Mouse (Mus musculus) limb, embryonic 11.5 days (tissue): ENCODE measurements at regions not wholly inside any gene's neighbourhood (a gene's known extent, or its start where the extent isn't known, plus 50 kb on each side); places are given as distances from the start of the nearest gene placed in this dataset.

Experiments
- ATAC-seq: fragments of 200-750 bp; cut with Nextera tagmentation; 2 replicates; pipeline ENCODE4 v1.8.0; 2017; ENCODE audit warnings: low read depth; ENCODE audit not compliant: insufficient number of reproducible peaks, low FRiP score, low TSS enrichment
- DNase-seq: peaks from one replicate; pipeline ENCODE4 v3.0.0-alpha.2; 2015; ENCODE audit warnings: low spot score
- H3K27ac ChIP-seq: fragments of 300-500 bp; sonication (generic); replicated peaks from 2 replicates; pipeline ENCODE4 v1.5.1; 2014; ENCODE audit warnings: low read depth, mild to moderate bottlenecking, low read length
- H3K27me3 ChIP-seq: fragments of 300-500 bp; sonication (generic); 2 replicates; pipeline ENCODE4 v1.6.1; 2014; ENCODE audit warnings: mild to moderate bottlenecking, low read length, mixed read lengths; ENCODE audit not compliant: control insufficient read depth, insufficient read depth
- H3K36me3 ChIP-seq: fragments of 300-500 bp; sonication (generic); 2 replicates; pipeline ENCODE4 v1.6.1; 2014; ENCODE audit warnings: mild to moderate bottlenecking, low read length, moderate library complexity, mixed read lengths; ENCODE audit not compliant: control insufficient read depth, insufficient read depth
- H3K4me1 ChIP-seq: fragments of 300-500 bp; sonication (generic); 2 replicates; pipeline ENCODE4 v1.6.1; 2014; ENCODE audit warnings: low read length, mixed read lengths; ENCODE audit not compliant: control insufficient read depth, insufficient read depth
- H3K4me2 ChIP-seq: fragments of 300-500 bp; sonication (generic); 2 replicates; pipeline ENCODE4 v1.6.1; 2014; ENCODE audit warnings: low read depth, mild to moderate bottlenecking, moderate library complexity; ENCODE audit not compliant: severe bottlenecking
- H3K4me3 ChIP-seq: fragments of 300-500 bp; sonication (generic); 2 replicates; pipeline ENCODE4 v1.5.1; 2014; ENCODE audit warnings: low read depth, low read length
- H3K9ac ChIP-seq: fragments of 300-500 bp; sonication (generic); 2 replicates; pipeline ENCODE4 v1.6.1; 2014; ENCODE audit warnings: mild to moderate bottlenecking, low read length
- H3K9me3 ChIP-seq: fragments of 300-500 bp; sonication (generic); 2 replicates; pipeline ENCODE4 v1.6.1; 2016; ENCODE audit warnings: low read length; ENCODE audit not compliant: control insufficient read depth
- WGBS: fragments of 180-500 bp; shearing (Covaris S2); extraction: QIAGEN DNeasy Blood & Tissue Kit; methylation state at CpG from one replicate; pipeline ENCODE4 v1.1.7; 2014; 5-methylcytosine and 5-hydroxymethylcytosine counted together

DNA sequence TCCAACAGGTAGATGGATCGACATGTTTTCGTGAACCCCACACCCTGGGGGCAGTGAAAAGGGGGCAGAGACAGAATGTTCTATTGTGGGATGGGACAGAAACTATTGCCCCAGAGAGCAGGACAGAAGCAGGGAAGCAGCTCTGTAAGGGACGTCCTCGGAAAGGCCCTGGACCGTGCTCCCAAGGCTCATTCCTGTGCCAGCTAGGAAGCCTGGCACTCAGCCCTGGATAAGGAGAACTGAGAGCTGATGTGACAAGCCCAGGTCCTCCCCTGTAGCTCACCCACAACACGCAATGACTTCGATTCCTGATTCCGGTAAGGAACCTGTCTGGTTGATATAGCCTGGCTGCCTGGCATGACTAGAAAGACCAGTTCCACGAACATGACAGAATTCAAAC is 95.7 kb upstream of the Tmem150c start:
- Histone ChIP-seq H3K4me3 (no peak overlapping the region), H3K4me1 (no peaks in the 10 kb centered on the region), H3K4me2 (no peak overlapping the region), H3K27me3 (no peaks in the 10 kb centered on the region), H3K9me3 (no peaks in the 10 kb centered on the region), H3K27ac (no peak overlapping the region), H3K9ac (no peak overlapping the region), H3K36me3 (no peaks in the 10 kb centered on the region)
- ATAC-seq (no peak), DNase-seq (no peak)
- WGBS, result 93% methylated on average over 9 of the region's 9 CpGs

DNA sequence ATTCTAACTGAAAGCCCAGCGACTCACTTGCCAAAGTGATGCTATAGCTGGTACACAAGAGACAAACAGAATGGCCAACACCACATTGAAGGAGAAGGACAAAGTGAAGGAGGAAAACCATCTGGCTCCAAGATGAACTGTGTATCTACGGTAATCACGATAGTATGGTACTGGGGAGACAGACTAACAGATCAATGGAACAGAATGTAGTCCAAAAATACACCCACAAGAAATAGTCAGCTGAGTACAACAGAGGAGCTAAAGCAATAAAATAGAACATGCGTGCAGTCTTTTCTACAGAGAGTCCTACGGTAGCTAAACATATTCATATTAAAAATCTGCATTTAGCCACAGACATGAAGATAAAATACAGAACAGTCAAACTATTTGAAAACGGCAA is 92.4 kb upstream of the Tmem150c start:
- no peak overlapping the region for H3K27ac ChIP-seq
- ATAC-seq, result no peak
- H3K9me3 ChIP-seq, result no peaks in the 10 kb centered on the region
- no peaks in the 10 kb centered on the region for H3K4me1 ChIP-seq
- H3K9ac ChIP-seq, result no peak overlapping the region
- H3K4me3 ChIP-seq, result no peak overlapping the region
- H3K27me3 ChIP-seq, result no peaks in the 10 kb centered on the region
- 94% methylated on average over 6 of the region's 6 CpGs for WGBS
- no peaks in the 10 kb centered on the region for H3K36me3 ChIP-seq
- DNase-seq, result no peak
- H3K4me2 ChIP-seq, result no peak overlapping the region

DNA sequence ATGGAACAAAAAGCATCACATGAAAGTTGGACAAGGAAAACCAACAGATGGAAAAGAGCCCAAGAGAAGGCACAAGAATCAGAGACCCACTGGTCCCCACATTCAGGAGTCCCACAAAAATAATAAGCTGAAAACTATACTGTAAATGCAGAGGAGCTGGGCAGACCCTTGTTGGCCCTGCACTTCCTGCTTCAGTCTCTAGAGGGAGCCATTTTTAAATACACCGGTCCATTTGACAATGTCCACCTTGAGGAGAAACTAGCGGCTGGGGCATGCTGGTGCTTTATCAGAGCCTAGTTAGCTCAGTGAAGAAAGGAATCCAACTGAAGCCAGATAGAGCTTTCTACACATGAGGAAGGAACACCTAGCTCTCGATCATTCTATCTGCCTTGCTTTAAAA is 90.1 kb upstream of the Tmem150c start:
- H3K36me3 ChIP-seq, result no peaks in the 10 kb centered on the region
- DNase-seq (peak; percentile 45), ATAC-seq (no peak)
- no peak overlapping the region for H3K4me3 ChIP-seq
- H3K4me2 ChIP-seq, result no peak overlapping the region
- 57% methylated on average over 3 of the region's 3 CpGs for WGBS
- H3K9ac ChIP-seq, result no peak overlapping the region
- H3K27me3 ChIP-seq, result no peaks in the 10 kb centered on the region
- H3K9me3 ChIP-seq, result no peaks in the 10 kb centered on the region
- H3K4me1 ChIP-seq, result no peaks in the 10 kb centered on the region
- no peak overlapping the region for H3K27ac ChIP-seq

DNA sequence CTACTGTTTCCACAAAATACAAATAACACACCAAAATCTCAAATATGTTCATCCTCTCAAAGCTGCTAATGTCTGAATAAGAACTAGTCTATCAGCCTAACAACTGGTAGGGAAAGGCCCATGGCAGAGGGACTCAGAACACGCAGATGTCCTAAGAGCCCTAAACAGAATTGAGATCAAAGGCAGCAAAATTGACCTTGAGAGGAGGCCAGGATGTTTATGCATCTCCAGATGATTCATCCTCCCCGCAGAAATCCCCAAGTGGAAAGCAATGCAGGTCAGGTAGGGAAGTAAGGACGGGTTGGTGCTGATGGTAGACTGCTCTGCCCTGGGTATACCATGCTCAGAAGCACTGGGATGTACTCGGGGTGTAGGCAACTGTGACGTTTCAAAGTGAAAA is 89.0 kb upstream of the Tmem150c start:
- Histone ChIP-seq H3K36me3 (no peaks in the 10 kb centered on the region), H3K9ac (no peak overlapping the region), H3K27me3 (no peaks in the 10 kb centered on the region), H3K27ac (no peak overlapping the region), H3K9me3 (no peaks in the 10 kb centered on the region), H3K4me3 (no peak overlapping the region), H3K4me2 (no peak overlapping the region), H3K4me1 (no peaks in the 10 kb centered on the region)
- 80% methylated on average over 5 of the region's 5 CpGs for WGBS
- DNase-seq (no peak), ATAC-seq (no peak)

DNA sequence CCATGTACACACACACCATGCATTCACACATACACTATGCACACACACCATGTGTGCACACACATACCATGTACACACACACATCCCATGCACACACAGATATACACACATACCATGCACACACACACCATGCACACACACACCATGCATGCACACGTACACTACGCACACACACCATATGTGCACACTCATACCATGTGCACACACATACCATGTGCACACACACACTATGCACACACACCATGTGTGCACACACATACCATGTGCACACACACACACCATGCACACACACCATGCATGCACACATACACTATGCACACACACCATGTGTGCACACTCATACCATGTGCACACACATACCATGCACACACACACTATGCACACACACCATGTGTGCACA is 87.1 kb upstream of the Tmem150c start:
- DNase-seq, result no peak
- ATAC-seq, result no peak
- WGBS, result 100% methylated on average over 2 of the region's 2 CpGs
- H3K9ac ChIP-seq, result no peak overlapping the region
- H3K4me3 ChIP-seq, result no peak overlapping the region
- H3K36me3 ChIP-seq, result no peaks in the 10 kb centered on the region
- H3K9me3 ChIP-seq, result no peaks in the 10 kb centered on the region
- H3K27me3 ChIP-seq, result no peaks in the 10 kb centered on the region
- H3K4me2 ChIP-seq, result no peak overlapping the region
- no peak overlapping the region for H3K27ac ChIP-seq
- H3K4me1 ChIP-seq, result no peaks in the 10 kb centered on the region

DNA sequence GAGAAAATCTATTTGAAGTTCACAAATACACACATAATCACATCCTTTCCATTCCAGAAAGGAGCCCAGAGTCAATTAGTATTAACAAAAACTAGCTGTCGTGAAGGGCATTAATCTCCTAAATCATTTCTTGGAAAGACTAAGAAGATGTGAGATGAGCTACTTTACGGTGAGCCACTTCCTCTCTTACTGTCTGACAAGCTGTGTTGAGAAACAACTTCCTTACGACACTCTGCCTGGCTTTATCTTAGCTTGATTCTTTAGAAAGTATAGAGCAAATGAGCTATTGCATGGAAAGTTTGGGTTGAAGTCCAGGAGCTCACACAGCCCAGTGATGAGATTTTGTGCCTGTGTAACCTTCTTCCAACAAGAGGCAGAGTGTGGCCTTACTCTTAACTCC is 85.2 kb upstream of the Tmem150c start:
- no peaks in the 10 kb centered on the region for H3K9me3 ChIP-seq
- no peak overlapping the region for H3K9ac ChIP-seq
- H3K36me3 ChIP-seq, result no peaks in the 10 kb centered on the region
- no peak for DNase-seq
- ATAC-seq, result no peak
- no peaks in the 10 kb centered on the region for H3K27me3 ChIP-seq
- 87% methylated on average over 3 of the region's 3 CpGs for WGBS
- no peak overlapping the region for H3K27ac ChIP-seq
- no peak overlapping the region for H3K4me2 ChIP-seq
- no peak overlapping the region for H3K4me3 ChIP-seq
- H3K4me1 ChIP-seq, result no peaks in the 10 kb centered on the region

DNA sequence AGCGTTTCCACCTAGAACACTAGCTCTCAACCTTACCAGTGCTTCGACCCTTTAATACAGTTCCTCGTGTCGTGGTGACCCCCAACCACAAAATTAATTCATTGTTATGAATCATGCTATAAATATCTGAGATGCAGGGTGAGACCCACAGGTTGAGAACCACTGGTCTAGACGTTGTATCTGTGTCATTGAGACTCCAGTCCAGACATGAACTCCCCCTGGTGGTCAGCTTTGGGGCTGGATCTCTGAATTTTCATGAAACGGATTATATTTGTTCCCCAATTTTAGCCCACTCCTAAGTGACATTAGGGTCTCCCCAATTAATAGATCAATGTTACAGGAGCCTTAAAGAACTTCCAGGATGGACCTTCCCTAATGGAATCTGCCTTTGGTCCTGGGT is 81.3 kb upstream of the Tmem150c start:
- 79% methylated on average over 6 of the region's 6 CpGs for WGBS
- peak; percentile 41 for DNase-seq
- Histone ChIP-seq H3K4me2 (no peak overlapping the region), H3K9ac (no peak overlapping the region), H3K4me3 (no peak overlapping the region), H3K27me3 (no peaks in the 10 kb centered on the region), H3K36me3 (no peaks in the 10 kb centered on the region), H3K4me1 (no peaks in the 10 kb centered on the region), H3K27ac (no peak overlapping the region), H3K9me3 (no peaks in the 10 kb centered on the region)
- ATAC-seq, result no peak

DNA sequence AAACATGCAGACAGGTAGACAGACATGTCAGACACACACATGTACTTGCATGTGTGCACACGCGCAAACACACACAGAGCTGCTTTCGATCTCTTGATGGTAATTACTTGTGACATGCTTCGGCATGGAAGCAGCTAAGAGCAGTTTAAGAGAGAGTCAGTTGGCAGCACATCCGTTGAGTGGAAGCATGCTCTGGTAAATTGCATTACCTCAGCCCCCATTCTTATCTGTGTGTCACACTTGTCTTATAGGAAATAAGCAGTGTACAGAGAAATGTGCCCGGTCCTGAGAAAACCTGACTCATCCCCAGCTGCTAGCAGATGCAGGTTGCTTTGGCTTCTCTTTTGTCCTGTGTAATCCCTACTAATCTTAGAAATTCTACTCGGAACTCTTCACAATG is 80.0 kb upstream of the Tmem150c start:
- H3K27ac ChIP-seq, result no peak overlapping the region
- ATAC-seq (no peak), DNase-seq (no peak)
- H3K9me3 ChIP-seq, result no peaks in the 10 kb centered on the region
- H3K36me3 ChIP-seq, result no peaks in the 10 kb centered on the region
- no peaks in the 10 kb centered on the region for H3K4me1 ChIP-seq
- H3K9ac ChIP-seq, result no peak overlapping the region
- WGBS, result 86% methylated on average over 7 of the region's 7 CpGs
- H3K4me2 ChIP-seq, result no peak overlapping the region
- H3K27me3 ChIP-seq, result no peaks in the 10 kb centered on the region
- no peak overlapping the region for H3K4me3 ChIP-seq

DNA sequence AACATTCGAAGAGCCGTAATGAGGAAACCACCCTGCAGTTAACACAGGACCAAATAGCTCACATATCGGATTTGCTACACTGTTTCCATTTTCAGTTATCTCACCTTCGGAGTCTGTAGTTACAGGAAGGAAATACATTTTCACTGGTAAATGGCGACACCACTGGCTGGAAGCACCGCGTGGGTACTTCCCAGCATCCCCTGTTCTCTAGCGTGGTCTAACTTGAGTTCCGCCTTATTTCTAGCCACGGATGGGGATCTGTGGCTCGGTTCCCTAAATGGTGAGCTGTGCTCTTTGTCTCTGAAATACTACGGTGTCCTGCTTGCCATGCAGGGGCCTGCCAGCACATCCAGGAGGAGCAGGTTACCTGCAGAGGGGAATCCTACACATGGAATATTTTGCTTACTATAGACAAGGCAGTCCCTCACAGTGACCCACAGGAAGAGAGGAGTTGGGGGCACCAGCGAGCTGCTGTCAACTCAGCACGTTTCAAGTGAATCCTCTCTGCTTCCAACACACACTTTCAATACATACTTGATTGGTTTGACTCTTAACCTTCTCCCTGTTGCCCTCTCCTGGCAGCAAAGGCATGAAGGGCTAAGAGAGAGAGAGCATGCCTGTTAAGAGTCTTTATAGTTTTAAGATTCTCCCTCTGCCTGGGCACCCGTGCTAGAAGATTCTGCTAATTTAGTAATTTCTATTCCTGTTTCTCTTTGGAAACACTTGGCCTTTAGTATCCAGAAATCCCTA is 78.9 kb upstream of the Tmem150c start:
- Histone ChIP-seq H3K4me1 (no peaks in the 10 kb centered on the region), H3K27ac (no peak overlapping the region), H3K4me2 (no peak overlapping the region), H3K9ac (no peak overlapping the region), H3K36me3 (no peaks in the 10 kb centered on the region), H3K27me3 (no peaks in the 10 kb centered on the region), H3K4me3 (no peak overlapping the region), H3K9me3 (no peaks in the 10 kb centered on the region)
- WGBS, result 85% methylated on average over 15 of the region's 15 CpGs
- ATAC-seq (no peak), DNase-seq (no peak)
